Mouse (Mus musculus): ENCODE measurements around the gene Fam57a. TPM values are rescaled to one million over a fixed set of nuclear protein-coding genes. Genes with fewer than 3 reads are reported as not detected.

Fam57a gene
- total RNA-seq (2021), result 1 to 10 TPM; 1.8 TPM
- long read RNA-seq, experiment 1, result 0 reads
- long read RNA-seq, experiment 2, partial matches to known transcripts, result 0 of 1 reads
- long read RNA-seq, experiment 2, other reads (novel, unspliced or antisense), result 0 of 1 reads

GRCm38 (mm10) chr11:76179495-76180145, at the start of gene Fam57a, which contains the start of gene Vps53:
Gene Fam57a (plus strand): TSS chr11:76179671.
Gene Vps53 (minus strand): TSS chr11:76179647.
- DNase-seq, result peak; percentile 83 to 85
- intact Hi-C loops (cut with DNase I), result no loop called here

GRCm38 (mm10) chr11:76130859-76131258, 48.6 kb upstream of the Fam57a start:
- intact Hi-C loops (cut with DNase I), result no loop called here
- DNase-seq, result peak in 1 of 2 experiments; percentile 27

GRCm38 (mm10) chr11:76135641-76136437, 43.6 kb upstream of the Fam57a start:
- intact Hi-C loops (cut with DNase I), result no loop called here
- DNase-seq, result no peak

GRCm38 (mm10) chr11:76137996-76138395, 41.5 kb upstream of the Fam57a start:
- intact Hi-C loops (cut with DNase I), result no loop called here
- no peak for DNase-seq

- no peak for DNase-seq
- intact Hi-C loops (cut with DNase I), result no loop called here
These were observed 35.1 kb upstream of the Fam57a start for GRCm38 (mm10) chr11:76144386-76144785.

- no peak for DNase-seq
- intact Hi-C loops (cut with DNase I), result no loop called here
These were observed 34.3 kb upstream of the Fam57a start for GRCm38 (mm10) chr11:76145169-76145568.

GRCm38 (mm10) chr11:76146187-76147010, 33.1 kb upstream of the Fam57a start:
- intact Hi-C loops (cut with DNase I), result no loop called here
- DNase-seq, result no peak

- no peak for DNase-seq
- intact Hi-C loops (cut with DNase I), result no loop called here
These were observed 31.1 kb upstream of the Fam57a start for GRCm38 (mm10) chr11:76148055-76149008.

GRCm38 (mm10) chr11:76150980-76151379, 28.5 kb upstream of the Fam57a start:
- intact Hi-C loops (cut with DNase I), result no loop called here
- DNase-seq, result no peak

GRCm38 (mm10) chr11:76153236-76153951, 26.1 kb upstream of the Fam57a start:
- DNase-seq, result no peak
- intact Hi-C loops (cut with DNase I), result no loop called here

GRCm38 (mm10) chr11:76154200-76154599, 25.3 kb upstream of the Fam57a start:
- intact Hi-C loops (cut with DNase I), result no loop called here
- DNase-seq, result no peak

GRCm38 (mm10) chr11:76154861-76155260, 24.6 kb upstream of the Fam57a start:
- intact Hi-C loops (cut with DNase I), result no loop called here

GRCm38 (mm10) chr11:76158375-76158774, 21.1 kb upstream of the Fam57a start:
- no peak for DNase-seq
- intact Hi-C loops (cut with DNase I), result no loop called here

More at GRCm38 (mm10) chr11:76154861-76155260, 24.6 kb upstream of the Fam57a start:
- no peak for DNase-seq

GRCm38 (mm10) chr11:76160251-76160650, 19.2 kb upstream of the Fam57a start:
- intact Hi-C loops (cut with DNase I), result no loop called here
- no peak for DNase-seq

GRCm38 (mm10) chr11:76166657-76167056, 12.8 kb upstream of the Fam57a start:
- intact Hi-C loops (cut with DNase I), result loop anchor here (2.0 to 5.0 kb wide), 3 partner anchors 82 to 384 kb away; partner anchors contain the start of gene Rflnb

GRCm38 (mm10) chr11:76167079-76167765, 12.2 kb upstream of the Fam57a start:
- intact Hi-C loops (cut with DNase I), result loop anchor here (2.0 to 5.0 kb wide), 3 partner anchors 82 to 385 kb away; partner anchors contain the start of gene Rflnb
- peak in 1 of 2 experiments; percentile 52 for DNase-seq

More at GRCm38 (mm10) chr11:76166657-76167056, 12.8 kb upstream of the Fam57a start:
- no peak for DNase-seq

- intact Hi-C loops (cut with DNase I), result loop anchor here (5.0 kb wide), 2 partner anchors 142 to 387 kb away; partner anchors contain the start of gene Rflnb
- DNase-seq, result no peak
These were observed 10.5 kb upstream of the Fam57a start for GRCm38 (mm10) chr11:76168976-76169375.

GRCm38 (mm10) chr11:76170207-76170606, 9.3 kb upstream of the Fam57a start:
- DNase-seq, result no peak
- intact Hi-C loops (cut with DNase I), result no loop called here
